Mouse (Mus musculus): ENCODE data around the gene Gnai3. TPM values are rescaled to one million over a fixed set of nuclear protein-coding genes. Genes with fewer than 3 reads are reported as not detected.

The Gnai3 gene
- polyA plus RNA-seq, 1 experiment from 2014 or later: 193 TPM

- no peak overlapping the region for H3K4me3 ChIP-seq
These were observed 48.3 kb downstream of the Gnai3 start for GRCm38 (mm10) chr3:108097656-108098055.

GRCm38 (mm10) chr3:108096726-108097125 lies 49.2 kb downstream of the Gnai3 start:
- Histone ChIP-seq H3K4me3 (no peak overlapping the region), H3K27ac (no peak overlapping the region), H3K9ac (no peak overlapping the region), H3K36me3 (no peaks in the 10 kb centered on the region), H3K4me2 (replicated peaks) (no peak overlapping the region), H3K4me1 (no peaks in the 10 kb centered on the region), H3K9me3 (no peaks in the 10 kb centered on the region), H3K27me3 (no peaks in the 10 kb centered on the region)
- ATAC-seq (ENCODE audit: low FRiP score, low read depth): no peak
- 86% methylated on average over 10 of the region's 10 CpGs for WGBS

More at GRCm38 (mm10) chr3:108097656-108098055, 48.3 kb downstream of the Gnai3 start:
- H3K27ac ChIP-seq: no peak overlapping the region
- no peaks in the 10 kb centered on the region for H3K4me1 ChIP-seq
- H3K36me3 ChIP-seq: no peaks in the 10 kb centered on the region
- H3K4me2 ChIP-seq (replicated peaks): no peak overlapping the region
- no peaks in the 10 kb centered on the region for H3K27me3 ChIP-seq
- ATAC-seq (ENCODE audit: low FRiP score, low read depth): no peak
- H3K9ac ChIP-seq: no peak overlapping the region
- H3K9me3 ChIP-seq: no peaks in the 10 kb centered on the region
- 71% methylated on average over 8 of the region's 8 CpGs for WGBS

GRCm38 (mm10) chr3:108096226-108096625 lies 49.7 kb downstream of the Gnai3 start:
- H3K4me1 ChIP-seq: no peaks in the 10 kb centered on the region
- WGBS: 71% methylated on average over 8 of the region's 8 CpGs
- H3K9me3 ChIP-seq: no peaks in the 10 kb centered on the region
- H3K27ac ChIP-seq: no peak overlapping the region
- H3K36me3 ChIP-seq: no peaks in the 10 kb centered on the region
- H3K4me3 ChIP-seq: no peak overlapping the region
- no peak overlapping the region for H3K4me2 ChIP-seq (replicated peaks)
- no peak overlapping the region for H3K9ac ChIP-seq
- ATAC-seq (ENCODE audit: low FRiP score, low read depth): no peak
- H3K27me3 ChIP-seq: no peaks in the 10 kb centered on the region

DNA sequence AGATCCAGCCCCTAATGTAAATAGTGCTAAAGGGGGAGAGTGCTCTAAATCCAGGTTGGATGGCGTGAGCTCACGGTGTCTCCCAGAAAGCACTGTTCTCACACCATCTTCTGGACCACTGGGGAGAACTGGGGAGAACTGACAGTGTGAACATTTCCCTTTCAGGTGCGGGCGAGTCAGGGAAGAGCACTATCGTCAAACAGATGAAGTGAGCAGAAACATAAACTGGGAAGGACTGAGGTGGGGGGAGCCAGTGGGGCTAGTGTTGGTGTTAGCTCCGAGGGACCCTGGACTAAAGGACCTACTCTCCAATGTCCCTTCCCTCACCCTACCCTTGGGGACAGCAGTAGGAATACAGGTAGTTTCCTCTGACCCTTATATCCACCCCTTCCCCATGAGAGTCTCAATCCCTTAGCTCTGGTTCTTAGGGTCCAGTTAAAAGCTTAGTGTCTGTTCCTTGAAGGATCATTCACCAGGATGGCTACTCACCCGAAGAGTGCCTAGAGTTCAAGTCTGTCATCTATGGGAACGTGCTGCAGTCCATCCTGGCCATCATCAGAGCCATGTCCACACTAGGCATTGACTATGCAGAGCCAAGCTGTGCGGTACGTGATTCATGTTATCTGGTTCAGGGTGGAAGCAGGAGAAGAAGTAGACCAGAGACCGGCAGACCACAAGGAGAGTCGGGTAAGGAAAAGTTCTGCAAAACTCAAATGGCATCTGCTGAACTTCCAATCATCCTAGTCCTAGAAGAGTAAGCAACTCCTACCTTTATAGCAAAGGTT lies 50.8 kb downstream of the Gnai3 start:
- H3K27me3 ChIP-seq: no peaks in the 10 kb centered on the region
- H3K4me1 ChIP-seq: no peaks in the 10 kb centered on the region
- WGBS: 89% methylated on average over 12 of the region's 12 CpGs
- no peak overlapping the region for H3K27ac ChIP-seq
- no peak overlapping the region for H3K4me3 ChIP-seq
- no peak overlapping the region for H3K4me2 ChIP-seq (replicated peaks)
- no peak overlapping the region for H3K9ac ChIP-seq
- H3K36me3 ChIP-seq: no peaks in the 10 kb centered on the region
- ATAC-seq (ENCODE audit: low FRiP score, low read depth): no peak
- no peaks in the 10 kb centered on the region for H3K9me3 ChIP-seq

- 86% methylated on average over 1 of the region's 1 CpGs for WGBS
- no peaks in the 10 kb centered on the region for H3K36me3 ChIP-seq
- ATAC-seq (ENCODE audit: low FRiP score, low read depth): no peak
- no peak overlapping the region for H3K9ac ChIP-seq
- no peak overlapping the region for H3K4me2 ChIP-seq (replicated peaks)
- H3K4me1 ChIP-seq: peaks cover 9% of the 10 kb centered on the region
- H3K4me3 ChIP-seq: no peak overlapping the region
- H3K27me3 ChIP-seq: no peaks in the 10 kb centered on the region
- H3K27ac ChIP-seq: no peak overlapping the region
- H3K9me3 ChIP-seq: no peaks in the 10 kb centered on the region
These were observed 51.8 kb downstream of the Gnai3 start for GRCm38 (mm10) chr3:108094146-108094545.

DNA sequence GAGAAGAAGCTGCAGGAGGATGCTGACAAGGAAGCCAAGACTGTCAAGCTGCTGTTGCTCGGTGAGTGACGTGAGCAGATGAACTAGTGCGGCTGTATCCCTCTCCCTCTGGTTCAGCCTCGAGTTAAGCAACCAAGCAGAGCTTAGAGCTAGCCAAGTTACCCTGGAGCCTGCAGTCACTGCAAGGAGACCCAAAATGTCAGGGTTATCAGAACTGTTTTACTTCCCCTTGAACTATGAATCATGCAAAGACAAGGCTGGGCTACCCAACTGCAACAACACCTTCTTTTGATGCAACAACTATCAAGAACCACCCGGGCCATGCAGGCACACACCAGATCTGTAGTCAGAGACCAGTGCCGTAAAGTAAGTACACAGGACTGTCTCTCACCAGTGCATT lies 52.6 kb downstream of the Gnai3 start:
- no peak overlapping the region for H3K27ac ChIP-seq
- H3K4me2 ChIP-seq (replicated peaks): no peak overlapping the region
- H3K9ac ChIP-seq: no peak overlapping the region
- no peaks in the 10 kb centered on the region for H3K36me3 ChIP-seq
- no peaks in the 10 kb centered on the region for H3K9me3 ChIP-seq
- ATAC-seq (ENCODE audit: low FRiP score, low read depth): no peak
- H3K27me3 ChIP-seq: no peaks in the 10 kb centered on the region
- H3K4me1 ChIP-seq: peaks cover 15% of the 10 kb centered on the region
- WGBS: 68% methylated on average over 6 of the region's 6 CpGs
- no peak overlapping the region for H3K4me3 ChIP-seq

GRCm38 (mm10) chr3:108092536-108093115 lies 53.3 kb downstream of the Gnai3 start, which contains the start of gene Gnat2:
Gene Gnat2, plus strand, starts transcription at chr3:108092789.
- H3K27me3 ChIP-seq: no peaks in the 10 kb centered on the region
- H3K4me3 ChIP-seq: no peak within 1 kb of the TSS
- H3K27ac ChIP-seq: no peak within 1 kb of the TSS
- no peaks in the 10 kb centered on the region for H3K9me3 ChIP-seq
- no peak for ATAC-seq (ENCODE audit: low FRiP score, low read depth)
- peaks cover 17% of the 10 kb centered on the region for H3K4me1 ChIP-seq
- no peaks in the 10 kb centered on the region for H3K36me3 ChIP-seq
- 80% methylated on average over 15 of the region's 15 CpGs for WGBS
- H3K4me2 ChIP-seq (replicated peaks): no peak within 1 kb of the TSS
- H3K9ac ChIP-seq: no peak within 1 kb of the TSS

DNA sequence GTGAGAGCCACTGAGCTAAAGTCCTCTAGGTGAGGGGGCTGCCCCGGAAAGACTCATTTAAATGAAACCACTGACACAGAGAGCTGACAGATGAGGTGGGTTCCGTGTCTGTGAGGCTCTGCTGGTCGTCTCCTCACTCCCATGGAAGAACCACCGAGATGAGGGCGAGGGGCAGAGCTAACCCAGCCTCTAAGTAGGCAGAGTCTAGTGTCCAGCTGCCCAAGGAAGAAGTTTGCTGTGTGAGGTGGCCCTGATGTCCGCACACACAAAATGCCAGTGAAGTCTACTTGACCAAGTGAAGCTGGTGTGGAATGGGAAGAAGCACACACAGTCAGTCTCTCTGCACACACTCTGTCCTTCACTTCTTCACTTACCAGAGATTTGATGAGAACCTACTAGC lies 53.9 kb downstream of the Gnai3 start:
- H3K4me3 ChIP-seq: no peak overlapping the region
- ATAC-seq (ENCODE audit: low FRiP score, low read depth): no peak
- H3K36me3 ChIP-seq: no peaks in the 10 kb centered on the region
- H3K27ac ChIP-seq: no peak overlapping the region
- 75% methylated on average over 6 of the region's 6 CpGs for WGBS
- no peak overlapping the region for H3K9ac ChIP-seq
- H3K27me3 ChIP-seq: no peaks in the 10 kb centered on the region
- H3K4me1 ChIP-seq: peaks cover 23% of the 10 kb centered on the region
- H3K9me3 ChIP-seq: no peaks in the 10 kb centered on the region
- H3K4me2 ChIP-seq (replicated peaks): no peak overlapping the region

- no peak overlapping the region for H3K27ac ChIP-seq
- no peak overlapping the region for H3K4me3 ChIP-seq
- no peak overlapping the region for H3K4me2 ChIP-seq (replicated peaks)
- peaks cover 29% of the 10 kb centered on the region for H3K4me1 ChIP-seq
- 79% methylated on average over 2 of the region's 2 CpGs for WGBS
- H3K27me3 ChIP-seq: no peaks in the 10 kb centered on the region
- H3K9ac ChIP-seq: no peak overlapping the region
- no peak for ATAC-seq (ENCODE audit: low FRiP score, low read depth)
- H3K36me3 ChIP-seq: no peaks in the 10 kb centered on the region
- no peaks in the 10 kb centered on the region for H3K9me3 ChIP-seq
These were observed 55.4 kb downstream of the Gnai3 start for GRCm38 (mm10) chr3:108090561-108090960.

DNA sequence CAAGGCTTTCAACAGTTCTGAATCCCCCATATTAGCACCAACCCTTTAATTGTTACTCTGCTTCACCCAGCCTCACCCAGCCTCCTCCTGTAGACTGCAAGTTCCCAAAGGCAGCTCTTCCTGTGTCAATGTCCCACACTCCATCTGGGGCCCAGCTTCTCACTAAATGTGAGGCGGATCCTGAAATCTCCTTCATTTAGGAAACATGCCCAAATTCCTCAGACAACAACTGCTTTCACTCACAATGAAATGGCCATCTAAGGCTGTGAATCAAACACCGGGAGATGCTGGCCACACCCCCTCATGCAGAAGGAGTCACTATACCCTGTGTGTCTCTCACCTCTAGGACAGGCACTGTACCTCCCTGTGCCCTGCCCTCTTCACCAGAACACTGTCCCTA lies 56.0 kb downstream of the Gnai3 start:
- Histone ChIP-seq H3K4me2 (replicated peaks) (no peak overlapping the region), H3K27me3 (no peaks in the 10 kb centered on the region), H3K9me3 (no peaks in the 10 kb centered on the region), H3K4me1 (peaks cover 29% of the 10 kb centered on the region), H3K4me3 (no peak overlapping the region), H3K9ac (no peak overlapping the region), H3K36me3 (no peaks in the 10 kb centered on the region), H3K27ac (no peak overlapping the region)
- WGBS: 36% methylated on average over 2 of the region's 2 CpGs
- ATAC-seq (ENCODE audit: low FRiP score, low read depth): no peak

GRCm38 (mm10) chr3:108088842-108089380 lies 57.0 kb downstream of the Gnai3 start:
- Histone ChIP-seq H3K4me3 (no peak overlapping the region), H3K4me1 (peaks cover 39% of the 10 kb centered on the region), H3K27me3 (no peaks in the 10 kb centered on the region), H3K27ac (no peak overlapping the region), H3K9ac (0 out of 2 replicates have a peak overlapping the region, but pooled peaks have one; percentile 25), H3K36me3 (no peaks in the 10 kb centered on the region), H3K9me3 (no peaks in the 10 kb centered on the region), H3K4me2 (replicated peaks) (no peak overlapping the region)
- ATAC-seq (ENCODE audit: low FRiP score, low read depth): no peak
- 30% methylated on average over 5 of the region's 5 CpGs for WGBS

DNA sequence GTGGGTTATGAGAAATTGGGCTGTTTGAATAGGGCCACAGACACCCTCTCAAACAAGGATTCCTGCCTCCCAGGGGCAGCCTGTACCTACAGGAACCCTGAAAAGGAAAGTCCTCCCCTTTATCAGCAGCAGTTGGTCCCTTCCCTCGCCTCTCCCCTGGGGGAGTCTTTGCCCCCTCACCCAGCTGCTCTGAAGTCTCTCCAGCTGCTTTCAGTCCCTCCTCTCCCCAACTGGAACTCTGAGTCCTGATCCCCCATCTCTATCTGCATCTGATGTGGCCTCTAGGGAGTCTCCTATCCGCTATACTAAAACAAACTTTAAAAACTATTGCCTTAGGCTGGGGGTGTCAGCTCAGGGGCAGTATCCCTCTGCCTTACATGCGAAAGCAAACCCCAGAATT lies 58.6 kb downstream of the Gnai3 start:
- Histone ChIP-seq H3K36me3 (no peaks in the 10 kb centered on the region), H3K9me3 (no peaks in the 10 kb centered on the region), H3K9ac (no peak overlapping the region), H3K4me3 (no peak overlapping the region; the same call in 1 of the 2 replicates), H3K27me3 (no peaks in the 10 kb centered on the region), H3K4me1 (peaks cover 55% of the 10 kb centered on the region), H3K27ac (no peak overlapping the region), H3K4me2 (replicated peaks) (peak overlapping the region; percentile 100)
- ATAC-seq (ENCODE audit: low FRiP score, low read depth): no peak
- WGBS: 82% methylated on average over 3 of the region's 3 CpGs
